Mouse (Mus musculus) cortical plate, adult 2 months (tissue): ENCODE results near the gene T. TPM values are rescaled to one million over a fixed set of nuclear protein-coding genes. Genes with fewer than 3 reads are reported as not detected.

ENCODE experiments used
- H3K27ac ChIP-seq: fragments of 200-500 bp; 2 replicates; pipeline ENCODE4 v1.5.1; 2012; ENCODE audit warnings: low read length, control low read depth, inconsistent platforms; ENCODE audit not compliant: insufficient read depth
- H3K4me1 ChIP-seq: fragments of 200-500 bp; 2 replicates; pipeline ENCODE4 v1.6.1; 2011; ENCODE audit warnings: low read length; ENCODE audit not compliant: control insufficient read depth, insufficient read depth
- H3K4me3 ChIP-seq: fragments of 200-500 bp; 2 replicates; pipeline ENCODE4 v1.5.1; 2011; ENCODE audit warnings: mild to moderate bottlenecking, low read length, control low read depth; ENCODE audit not compliant: insufficient read depth
- CTCF ChIP-seq: fragments of 200-500 bp; IDR thresholded peaks from 2 replicates; pipeline ENCODE4 v1.5.1; 2011; ENCODE audit warnings: mild to moderate bottlenecking, control low read depth, low read length; ENCODE audit not compliant: insufficient read depth; ENCODE audit errors: extremely low read depth
- POLR2A ChIP-seq: fragments of 200-500 bp; IDR thresholded peaks from 2 replicates; pipeline ENCODE4 v1.6.1; 2011; ENCODE audit warnings: mild to moderate bottlenecking, low read length, control low read depth; ENCODE audit not compliant: insufficient read depth; ENCODE audit errors: extremely low read depth
- polyA plus RNA-seq: library from polyadenylated mRNA; depleted of rRNA; stranded (reverse); fragments of >200 nt; gene quantifications from 2 replicates; pipeline ENCODE4 v1.2.3, GENCODE M21; 2012; rRNA removed

Gene T
- polyA plus RNA-seq, 1 experiment, result 0.10 TPM

GRCm38 (mm10) chr17:8467771-8468170 is 33.5 kb downstream of the T start:
- TF ChIP-seq POLR2A (no peak), CTCF (no peak)
- Histone ChIP-seq H3K27ac (no peak overlapping the region), H3K4me3 (no peak overlapping the region), H3K4me1 (peaks cover 1% of the 10 kb centered on the region; the same call in 1 of the 2 replicates)

- Histone ChIP-seq H3K27ac (no peak overlapping the region), H3K4me3 (no peak overlapping the region), H3K4me1 (peaks cover 1% of the 10 kb centered on the region; the same call in 1 of the 2 replicates)
- peak; percentile 85 for TF ChIP-seq CTCF
- no peak for TF ChIP-seq POLR2A
Observed at GRCm38 (mm10) chr17:8468716-8469344, 34.6 kb downstream of the T start.

- H3K4me1 ChIP-seq, result peaks cover 5% of the 10 kb centered on the region; the same call in 1 of the 2 replicates
- 0 out of 2 replicates have a peak overlapping the region, but pooled peaks have one; percentile 39 for H3K27ac ChIP-seq
- TF ChIP-seq POLR2A (no peak), CTCF (no peak)
- H3K4me3 ChIP-seq, result no peak overlapping the region
Observed at GRCm38 (mm10) chr17:8478554-8478953, 44.3 kb downstream of the T start.

- H3K4me3 ChIP-seq, result no peak overlapping the region
- H3K27ac ChIP-seq, result no peak overlapping the region
- H3K4me1 ChIP-seq, result peaks cover 5% of the 10 kb centered on the region; the same call in 1 of the 2 replicates
- TF ChIP-seq POLR2A, result no peak
Observed at GRCm38 (mm10) chr17:8479493-8480128, 45.4 kb downstream of the T start.

- no peak for TF ChIP-seq CTCF
- no peak for TF ChIP-seq POLR2A
- H3K4me3 ChIP-seq, result no peak overlapping the region
- peaks cover 5% of the 10 kb centered on the region; the same call in 1 of the 2 replicates for H3K4me1 ChIP-seq
- no peak overlapping the region for H3K27ac ChIP-seq
Observed at GRCm38 (mm10) chr17:8481797-8482196, 47.6 kb downstream of the T start.

GRCm38 (mm10) chr17:8482876-8483275 is 48.7 kb downstream of the T start:
- Histone ChIP-seq H3K27ac (no peak overlapping the region), H3K4me1 (peaks cover 5% of the 10 kb centered on the region; the same call in 1 of the 2 replicates), H3K4me3 (no peak overlapping the region)
- TF ChIP-seq CTCF (no peak), POLR2A (no peak)

- no peak overlapping the region for H3K4me3 ChIP-seq
- H3K27ac ChIP-seq, result no peak overlapping the region
- TF ChIP-seq POLR2A (no peak), CTCF (no peak)
- H3K4me1 ChIP-seq, result peaks cover 10% of the 10 kb centered on the region; the same call in 1 of the 2 replicates
Observed at GRCm38 (mm10) chr17:8484246-8484645, 50.0 kb downstream of the T start.

GRCm38 (mm10) chr17:8485146-8485545 is 50.9 kb downstream of the T start:
- H3K27ac ChIP-seq, result no peak overlapping the region

GRCm38 (mm10) chr17:8487824-8488223 is 53.6 kb downstream of the T start:
- H3K4me1 ChIP-seq, result peaks cover 10% of the 10 kb centered on the region; the same call in 1 of the 2 replicates
- peak overlapping the region; percentile 77 for H3K27ac ChIP-seq
- TF ChIP-seq POLR2A, result peak; percentile 82
- TF ChIP-seq CTCF, result no peak
- no peak overlapping the region for H3K4me3 ChIP-seq

More at GRCm38 (mm10) chr17:8485146-8485545, 50.9 kb downstream of the T start:
- no peak overlapping the region for H3K4me3 ChIP-seq
- no peak for TF ChIP-seq CTCF
- no peak for TF ChIP-seq POLR2A
- H3K4me1 ChIP-seq, result peaks cover 10% of the 10 kb centered on the region; the same call in 1 of the 2 replicates

- H3K4me3 ChIP-seq, result no peak overlapping the region
- H3K27ac ChIP-seq, result 0 out of 2 replicates have a peak overlapping the region, but pooled peaks have one; percentile 48
- TF ChIP-seq CTCF, result no peak
- TF ChIP-seq POLR2A, result no peak
- peaks cover 7% of the 10 kb centered on the region; the same call in 1 of the 2 replicates for H3K4me1 ChIP-seq
Observed at GRCm38 (mm10) chr17:8490971-8491370, 56.7 kb downstream of the T start.

Other genes with a start within 250 kb of the T start
- gene Ccr6, start 198.4 kb upstream of the T start, polyA plus RNA-seq, result 0.42 TPM in 1 of 2 replicates, not detected in the other
- 398 and 433 TPM in 2 replicates for gene Mpc1, start 151.5 kb upstream of the T start, polyA plus RNA-seq
- gene Sft2d1, start 123.3 kb upstream of the T start, polyA plus RNA-seq, result 117 and 124 TPM in 2 replicates
- 34.3 and 40.8 TPM in 2 replicates for gene Prr18, start 97.0 kb upstream of the T start, polyA plus RNA-seq
- gene T2, start 78.4 kb upstream of the T start, polyA plus RNA-seq, result 0.83 and 1.2 TPM in 2 replicates
- 24.0 and 71.9 TPM in 2 replicates for gene Pde10a, start 90.9 kb downstream of the T start, polyA plus RNA-seq
- not detected in 2 replicates for gene Gm17087, start 132.5 kb downstream of the T start, polyA plus RNA-seq